In the genomic region with DNA sequence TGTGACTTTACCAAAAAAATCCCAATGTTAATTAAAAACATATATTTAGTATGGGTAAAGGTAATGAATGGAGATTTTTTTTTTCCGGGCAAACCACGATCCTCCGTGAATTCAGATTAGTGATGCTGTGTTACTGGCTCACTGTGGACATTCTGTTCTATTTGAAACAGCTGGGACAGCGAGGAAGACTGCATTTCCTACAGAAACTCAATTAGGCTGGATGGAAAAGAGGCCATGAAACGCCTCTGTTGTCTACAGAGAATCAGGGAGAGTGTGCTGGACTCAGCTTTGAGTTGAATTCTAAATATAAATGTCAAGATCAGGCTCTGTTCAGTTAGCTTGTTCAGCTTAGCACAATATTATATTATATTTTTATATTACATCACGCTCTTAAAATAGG, we compare ENCODE assay signal across 11 mouse cellular contexts.
"Had no signal": no experiment of that assay in that cellular context is flagged by ENCODE, and none has a peak within 500 bp of the region (broad histone marks: within the 10 kb centered on the region; RNA-seq: fewer than 3 reads in every experiment).

No protein-coding gene starts in this region.

- H3K27ac ChIP-seq: limb, embryonic 12.5 days; liver, embryonic 13.5 days; neural tube, embryonic 12.5 days had no signal

- H3K9ac ChIP-seq: limb, embryonic 12.5 days; liver, embryonic 13.5 days; neural tube, embryonic 12.5 days had no signal

- DNase-seq: kidney, adult 18-20 months; kidney, postnatal 10 days; kidney, postnatal 4 days; liver; liver, embryonic 13.5 days; lung, adult 18-20 months; right cerebral cortex, postnatal 14 days; thymus, postnatal 4 days had no signal

- H3K4me3 ChIP-seq: limb, embryonic 12.5 days; liver, embryonic 13.5 days; myocyte; neural tube, embryonic 12.5 days had no signal

- H3K27me3 ChIP-seq: limb, embryonic 12.5 days; liver, embryonic 13.5 days; neural tube, embryonic 12.5 days had no signal

- H3K4me1 ChIP-seq: liver, embryonic 13.5 days; neural tube, embryonic 12.5 days had no signal

- H3K9me3 ChIP-seq: limb, embryonic 12.5 days; liver, embryonic 13.5 days; neural tube, embryonic 12.5 days had no signal

- H3K36me3 ChIP-seq: limb, embryonic 12.5 days; liver, embryonic 13.5 days; neural tube, embryonic 12.5 days had no signal

- H3K4me2 ChIP-seq: limb, embryonic 12.5 days; liver, embryonic 13.5 days; neural tube, embryonic 12.5 days had no signal
